Mouse (Mus musculus) liver, embryonic 14.5 days (tissue): ENCODE measurements around the gene Cdh23.

ENCODE experiments used
- CTCF ChIP-seq: IDR thresholded peaks from 2 replicates; pipeline ENCODE4 v1.5.1; 2016; ENCODE audit warnings: antibody characterized with exemption, low read depth, control low read depth
- EP300 ChIP-seq: IDR thresholded peaks from 2 replicates; pipeline ENCODE4 v1.6.1; 2016; ENCODE audit warnings: antibody characterized with exemption, low read depth

- TF ChIP-seq EP300 (no peak), CTCF (no peak)
Observed at GRCm38 (mm10) chr10:60677319-60677718, 19.0 kb downstream of the Cdh23 start.
